Mouse (Mus musculus) lung, postnatal 36 days (tissue): ENCODE results near the gene Slc22a26.
A peak's percentile ranks its signal among the peaks of the same experiment; 100 is the strongest.
"Not testable (repeated sequence)": the region's sequence is repeated elsewhere in the genome, so short reads cannot be mapped to it uniquely, and the experiment has no call there.

Experiments
- DNase-seq: peaks from one replicate; pipeline ENCODE4 v3.0.0; 2022; ENCODE audit warnings: mixed read lengths

Slc22a26 gene

DNA sequence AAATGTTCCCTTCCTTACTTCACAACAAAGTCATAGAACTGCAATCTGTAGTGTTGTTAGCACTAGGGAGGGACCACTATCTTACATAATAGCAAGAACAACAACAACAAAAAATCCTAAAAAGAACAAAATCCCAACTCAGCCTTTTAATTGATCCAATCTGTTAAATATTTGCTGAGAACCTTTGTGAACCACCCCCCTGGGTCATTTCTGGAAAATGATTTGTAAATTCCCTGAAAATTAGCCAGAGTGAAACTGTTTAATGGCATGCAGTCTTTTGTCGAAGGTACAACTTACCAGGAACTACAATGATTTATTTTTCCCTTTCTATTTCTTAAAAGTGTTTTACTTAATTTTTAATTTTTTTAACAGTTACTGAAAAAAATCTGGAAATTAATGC, at the start of gene Slc22a26:
Gene Slc22a26 (minus strand): TSS at position 97 of the 400 bp plus-strand sequence.
- DNase-seq, result no peak

DNA sequence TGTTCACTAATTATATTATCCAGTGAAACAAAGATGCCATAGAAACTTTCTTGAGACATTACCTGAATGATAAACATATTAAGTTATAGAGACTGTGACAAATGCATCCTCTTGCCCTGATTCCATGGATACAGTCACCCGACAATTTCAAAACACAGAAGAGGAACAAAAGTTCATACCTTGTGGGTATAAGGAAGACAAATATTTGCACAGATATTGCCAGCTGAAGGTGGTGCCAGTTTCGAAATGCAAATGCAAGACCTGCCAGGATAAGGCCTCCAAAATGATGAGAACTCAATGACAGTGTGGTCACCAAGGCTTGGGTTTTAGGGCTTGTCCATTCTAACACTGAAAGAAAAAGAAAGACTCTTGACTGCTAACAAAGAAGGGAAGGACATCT, 27.4 kb upstream of the Slc22a26 start:
- peak; percentile 1 for DNase-seq

DNA sequence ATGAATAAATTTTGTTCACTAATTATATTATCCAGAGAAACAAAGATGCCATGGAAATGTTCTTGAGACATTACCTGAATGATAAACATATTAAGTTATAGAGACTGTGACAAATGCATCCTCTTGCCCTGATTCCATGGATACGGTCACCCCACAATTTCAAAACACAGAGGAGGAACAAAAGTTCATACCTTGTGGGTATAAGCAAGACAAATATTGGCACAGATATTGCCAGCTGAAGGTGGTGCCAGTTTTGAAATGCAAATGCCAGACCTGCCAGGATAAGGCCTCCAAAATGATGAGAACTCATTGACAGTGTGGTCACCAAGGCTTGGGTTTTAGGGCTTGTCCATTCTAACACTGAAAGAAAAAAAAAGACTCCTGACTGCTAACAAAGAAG, 11.9 kb downstream of the Slc22a26 start:
- DNase-seq, result no peak

DNA sequence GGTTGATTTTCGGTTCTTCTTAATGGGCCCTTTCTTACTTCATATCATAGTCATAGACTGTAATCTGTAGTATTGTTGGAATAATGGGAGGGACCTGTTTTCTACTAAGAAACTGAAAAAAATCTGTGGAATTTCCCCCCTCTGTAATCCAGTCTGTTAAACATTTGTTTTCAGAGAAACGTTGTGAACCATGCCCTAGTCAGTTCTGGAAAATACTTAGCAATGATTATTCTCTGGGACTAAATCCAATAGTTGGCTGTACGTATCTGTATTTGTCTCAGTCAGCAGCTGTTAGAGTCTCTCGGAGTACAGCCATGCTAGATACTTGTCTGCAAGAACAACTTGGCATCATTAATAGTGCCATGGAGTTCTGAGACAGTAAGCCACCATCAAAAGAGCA, 27.2 kb downstream of the Slc22a26 start:
- no peak for DNase-seq

DNA sequence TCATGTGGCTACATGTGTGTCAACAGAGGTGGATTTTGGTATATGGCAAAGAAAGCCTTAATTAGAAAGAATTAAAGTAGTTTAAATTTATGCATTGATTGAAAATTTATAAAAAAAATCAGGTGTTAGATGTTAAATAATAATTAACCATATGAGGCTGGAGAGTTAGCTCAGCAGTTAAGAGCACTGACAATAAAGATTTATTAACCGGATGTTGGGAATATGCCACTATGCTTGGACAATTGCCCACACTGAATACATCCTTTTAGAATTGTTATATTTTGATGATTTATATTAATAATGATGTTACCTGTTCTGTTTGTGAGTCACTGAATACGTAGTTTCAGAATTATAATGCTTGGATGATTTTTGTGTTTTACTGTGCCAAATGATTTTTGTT, 36.3 kb downstream of the Slc22a26 start:
- no peak for DNase-seq

DNA sequence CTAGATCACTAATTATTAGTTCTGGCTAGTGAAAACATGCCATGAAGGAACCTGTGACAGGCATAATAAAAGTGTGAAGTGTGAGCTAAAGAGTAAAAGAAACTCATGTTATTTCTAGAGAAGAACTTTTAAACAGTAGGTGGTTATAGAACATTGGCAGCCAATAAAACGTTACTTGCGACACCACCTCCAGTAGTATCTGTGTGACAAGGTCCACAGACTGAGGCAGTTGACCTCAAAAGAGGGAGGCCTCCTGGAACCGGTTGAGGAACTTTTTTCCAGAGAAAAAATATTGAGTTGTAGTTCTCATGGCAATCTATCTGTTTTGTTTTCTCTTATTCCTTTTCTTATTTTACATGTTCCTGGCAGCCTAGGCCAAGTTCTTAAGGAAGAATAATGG, 36.9 kb downstream of the Slc22a26 start:
- DNase-seq, result no peak

DNA sequence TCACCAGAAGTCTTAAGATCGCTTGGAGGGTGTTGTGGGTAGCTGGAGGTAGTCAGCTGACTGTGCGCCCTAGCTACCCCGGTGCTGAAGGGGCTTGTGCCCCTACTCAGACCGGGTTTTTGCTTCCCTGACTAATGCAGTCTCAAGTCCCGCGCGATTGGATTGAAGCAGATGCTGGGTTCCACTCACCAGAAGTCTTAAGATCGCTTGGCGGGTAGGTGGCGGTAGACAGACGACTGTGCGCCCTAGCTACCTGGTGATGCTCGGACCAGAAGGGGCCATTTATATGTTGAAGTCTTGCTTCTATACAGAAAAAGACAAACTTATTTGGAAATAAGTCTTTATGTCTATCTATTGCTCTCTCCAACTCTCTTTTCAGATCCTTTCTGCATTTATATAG, 49.1 kb downstream of the Slc22a26 start:
- DNase-seq, result not testable (repeated sequence)
